Mouse (Mus musculus) small intestine, adult 2 months (tissue): ENCODE data around the gene Mtmr4.

ENCODE experiments used
- CTCF ChIP-seq: fragments of 200-500 bp; IDR thresholded peaks from 2 replicates; pipeline ENCODE4 v1.5.1; 2012; ENCODE audit warnings: low read depth, mild to moderate bottlenecking, control low read depth, inconsistent platforms, low read length, moderate library complexity, mixed read lengths; ENCODE audit not compliant: insufficient replicate concordance, insufficient read length; ENCODE audit errors: extremely low read depth
- POLR2A ChIP-seq: fragments of 200-500 bp; IDR thresholded peaks from 2 replicates; pipeline ENCODE4 v1.6.1; 2012; ENCODE audit warnings: low read depth, mild to moderate bottlenecking, control low read depth, inconsistent platforms, low read length, moderate library complexity

- TF ChIP-seq POLR2A (no peak), CTCF (no peak)
Observed at GRCm38 (mm10) chr11:87617606-87618005, 25.6 kb downstream of the Mtmr4 start.
